Mouse (Mus musculus) lung, embryonic 15.5 days (tissue): ENCODE data around the gene Fastk. TPM values are rescaled to one million over a fixed set of nuclear protein-coding genes. Genes with fewer than 3 reads are reported as not detected.

Source experiments
- ATAC-seq: fragments of 200-750 bp; cut with Nextera tagmentation; 2 replicates; pipeline ENCODE4 v1.8.0; 2017; ENCODE audit warnings: moderate number of reproducible peaks, borderline replicate concordance; ENCODE audit not compliant: low FRiP score, low TSS enrichment; ENCODE audit errors: extremely low read depth
- H3K27ac ChIP-seq: fragments of 300-500 bp; sonication (generic); 2 replicates; pipeline ENCODE4 v1.5.1; 2015; ENCODE audit warnings: moderate library complexity, mild to moderate bottlenecking, inconsistent platforms
- H3K27me3 ChIP-seq: fragments of 300-500 bp; sonication (generic); 2 replicates; pipeline ENCODE4 v1.6.1; 2015; ENCODE audit warnings: inconsistent platforms
- H3K36me3 ChIP-seq: fragments of 300-500 bp; sonication (generic); 2 replicates; pipeline ENCODE4 v1.6.1; 2015; ENCODE audit warnings: inconsistent platforms
- H3K4me1 ChIP-seq: fragments of 300-500 bp; sonication (generic); 2 replicates; pipeline ENCODE4 v1.6.1; 2015; ENCODE audit warnings: inconsistent platforms
- H3K4me2 ChIP-seq: fragments of 300-500 bp; sonication (generic); 2 replicates; pipeline ENCODE4 v1.6.1; 2015; ENCODE audit warnings: inconsistent platforms, mild to moderate bottlenecking, moderate library complexity
- H3K4me3 ChIP-seq: fragments of 300-500 bp; sonication (generic); 2 replicates; pipeline ENCODE4 v1.5.1; 2015; ENCODE audit warnings: mild to moderate bottlenecking, inconsistent platforms
- H3K9ac ChIP-seq: fragments of 300-500 bp; sonication (generic); 2 replicates; pipeline ENCODE4 v1.6.1; 2015; ENCODE audit warnings: inconsistent platforms
- H3K9me3 ChIP-seq: fragments of 300-500 bp; sonication (generic); 2 replicates; pipeline ENCODE4 v1.6.1; 2016; ENCODE audit warnings: inconsistent platforms
- WGBS: fragments of 180-500 bp; shearing (Covaris S2); methylation state at CpG from one replicate; pipeline ENCODE4 v1.1.7; 2015; 5-methylcytosine and 5-hydroxymethylcytosine counted together
- polyA plus RNA-seq: library from polyadenylated mRNA; unstranded; fragments of >200 nt; fragmentation: Nextera tagmentation; extraction: Ambion mirVana; gene quantifications from 2 replicates; pipeline ENCODE4 v1.2.1, GENCODE M21; 2015

Gene Fastk
- polyA plus RNA-seq, 1 experiment from 2014 or later = 96.3 TPM

- Histone ChIP-seq H3K4me1 (peaks cover 30% of the 10 kb centered on the region), H3K27me3 (peaks cover 4% of the 10 kb centered on the region; the same call in 1 of the 2 replicates), H3K27ac (peak overlapping the region; percentile 82), H3K9ac (peak overlapping the region; percentile 63), H3K4me3 (peak overlapping the region; percentile 59), H3K36me3 (peaks cover 34% of the 10 kb centered on the region), H3K4me2 (peak overlapping the region; percentile 75), H3K9me3 (no peaks in the 10 kb centered on the region)
- peak; percentile 4; the same call in 1 of the 2 replicates for ATAC-seq
- WGBS = 5% methylated on average over 67 of the region's 67 CpGs
Measured at GRCm38 (mm10) chr5:24474723-24475261, 29.7 kb upstream of the Fastk start.

- peak; percentile 45; the same call in 1 of the 2 replicates for ATAC-seq
- peaks cover 4% of the 10 kb centered on the region; the same call in 1 of the 2 replicates for H3K27me3 ChIP-seq
- H3K27ac ChIP-seq = peak overlapping the region; percentile 82
- peaks cover 28% of the 10 kb centered on the region for H3K36me3 ChIP-seq
- no peaks in the 10 kb centered on the region for H3K9me3 ChIP-seq
- 6% methylated on average over 76 of the region's 77 CpGs for WGBS
- peaks cover 30% of the 10 kb centered on the region for H3K4me1 ChIP-seq
- H3K4me3 ChIP-seq = peak overlapping the region; percentile 59
- peak overlapping the region; percentile 75 for H3K4me2 ChIP-seq
- H3K9ac ChIP-seq = peak overlapping the region; percentile 63
Measured at GRCm38 (mm10) chr5:24474025-24474722, 29.1 kb upstream of the Fastk start.

- H3K9ac ChIP-seq = no peak overlapping the region
- H3K36me3 ChIP-seq = peaks cover 17% of the 10 kb centered on the region
- peaks cover 30% of the 10 kb centered on the region for H3K4me1 ChIP-seq
- H3K27me3 ChIP-seq = peaks cover 4% of the 10 kb centered on the region; the same call in 1 of the 2 replicates
- peak overlapping the region; percentile 75 for H3K4me2 ChIP-seq
- peak; percentile 10; the same call in 1 of the 2 replicates for ATAC-seq
- H3K9me3 ChIP-seq = no peaks in the 10 kb centered on the region
- H3K4me3 ChIP-seq = peak overlapping the region; percentile 13
- WGBS = 50% methylated on average over 7 of the region's 7 CpGs
- H3K27ac ChIP-seq = peak overlapping the region; percentile 82
Measured at GRCm38 (mm10) chr5:24472884-24473619, 28.0 kb upstream of the Fastk start.

GRCm38 (mm10) chr5:24470600-24470999 lies 25.5 kb upstream of the Fastk start:
- Histone ChIP-seq H3K9me3 (no peaks in the 10 kb centered on the region), H3K4me1 (peaks cover 30% of the 10 kb centered on the region), H3K27ac (no peak overlapping the region), H3K9ac (no peak overlapping the region), H3K4me2 (no peak overlapping the region), H3K36me3 (no peaks in the 10 kb centered on the region), H3K4me3 (no peak overlapping the region), H3K27me3 (peaks cover 4% of the 10 kb centered on the region; the same call in 1 of the 2 replicates)
- no peak for ATAC-seq
- WGBS = 8% methylated on average over 5 of the region's 5 CpGs

- Histone ChIP-seq H3K4me2 (no peak overlapping the region), H3K36me3 (0 out of 2 replicates have a peak, but pooled peaks cover under 1% of the 10 kb centered on the region), H3K27ac (no peak overlapping the region), H3K9me3 (no peaks in the 10 kb centered on the region), H3K27me3 (no peaks in the 10 kb centered on the region), H3K4me1 (0 out of 2 replicates have a peak, but pooled peaks cover 6% of the 10 kb centered on the region), H3K4me3 (no peak overlapping the region), H3K9ac (no peak overlapping the region)
- ATAC-seq = no peak
- 43% methylated on average over 12 of the region's 12 CpGs for WGBS
Measured at GRCm38 (mm10) chr5:24466762-24467161, 21.7 kb upstream of the Fastk start.

GRCm38 (mm10) chr5:24455613-24456012 lies 10.5 kb upstream of the Fastk start:
- Histone ChIP-seq H3K9ac (0 out of 2 replicates have a peak overlapping the region, but pooled peaks have one; percentile 7), H3K27ac (peak overlapping the region; percentile 82), H3K4me2 (peak overlapping the region; percentile 29), H3K4me1 (peaks cover 42% of the 10 kb centered on the region), H3K36me3 (no peaks in the 10 kb centered on the region), H3K27me3 (no peaks in the 10 kb centered on the region), H3K9me3 (no peaks in the 10 kb centered on the region), H3K4me3 (no peak overlapping the region)
- 59% methylated on average over 7 of the region's 7 CpGs for WGBS
- ATAC-seq = no peak

- Histone ChIP-seq H3K4me2 (peak overlapping the region; percentile 29), H3K9me3 (no peaks in the 10 kb centered on the region), H3K36me3 (no peaks in the 10 kb centered on the region), H3K4me3 (no peak overlapping the region), H3K4me1 (peaks cover 42% of the 10 kb centered on the region), H3K27me3 (no peaks in the 10 kb centered on the region), H3K27ac (peak overlapping the region; percentile 82), H3K9ac (0 out of 2 replicates have a peak overlapping the region, but pooled peaks have one; percentile 7)
- 57% methylated on average over 3 of the region's 3 CpGs for WGBS
- no peak for ATAC-seq
Measured at GRCm38 (mm10) chr5:24455076-24455475, 10.0 kb upstream of the Fastk start.

GRCm38 (mm10) chr5:24453985-24454303 lies 8.9 kb upstream of the Fastk start:
- peak overlapping the region; percentile 82; the same call in 1 of the 2 replicates for H3K27ac ChIP-seq

GRCm38 (mm10) chr5:24453283-24453984 lies 8.3 kb upstream of the Fastk start:
- H3K9me3 ChIP-seq = no peaks in the 10 kb centered on the region

More at GRCm38 (mm10) chr5:24453985-24454303, 8.9 kb upstream of the Fastk start:
- no peak for ATAC-seq
- no peaks in the 10 kb centered on the region for H3K9me3 ChIP-seq
- H3K4me3 ChIP-seq = 0 out of 2 replicates have a peak overlapping the region, but pooled peaks have one; percentile 80
- H3K27me3 ChIP-seq = no peaks in the 10 kb centered on the region
- peaks cover 42% of the 10 kb centered on the region for H3K4me1 ChIP-seq
- WGBS = 21% methylated on average over 2 of the region's 2 CpGs
- H3K4me2 ChIP-seq = peak overlapping the region; percentile 91
- 0 out of 2 replicates have a peak overlapping the region, but pooled peaks have one; percentile 81 for H3K9ac ChIP-seq
- H3K36me3 ChIP-seq = no peaks in the 10 kb centered on the region

GRCm38 (mm10) chr5:24452691-24453233 lies 7.7 kb upstream of the Fastk start:
- H3K4me1 ChIP-seq = peaks cover 47% of the 10 kb centered on the region
- ATAC-seq = peak; percentile 10; the same call in 1 of the 2 replicates

More at GRCm38 (mm10) chr5:24453283-24453984, 8.3 kb upstream of the Fastk start:
- Histone ChIP-seq H3K4me1 (peaks cover 42% of the 10 kb centered on the region), H3K36me3 (no peaks in the 10 kb centered on the region), H3K4me3 (peak overlapping the region; percentile 80), H3K4me2 (peak overlapping the region; percentile 91), H3K27ac (peak overlapping the region; percentile 90), H3K9ac (peak overlapping the region; percentile 81), H3K27me3 (no peaks in the 10 kb centered on the region)
- ATAC-seq = no peak
- 16% methylated on average over 5 of the region's 5 CpGs for WGBS

More at GRCm38 (mm10) chr5:24452691-24453233, 7.7 kb upstream of the Fastk start:
- H3K9me3 ChIP-seq = no peaks in the 10 kb centered on the region
- peak overlapping the region; percentile 80 for H3K4me3 ChIP-seq
- peak overlapping the region; percentile 90 for H3K27ac ChIP-seq
- H3K36me3 ChIP-seq = no peaks in the 10 kb centered on the region
- 1% methylated on average over 29 of the region's 29 CpGs for WGBS
- peak overlapping the region; percentile 81 for H3K9ac ChIP-seq
- no peaks in the 10 kb centered on the region for H3K27me3 ChIP-seq
- H3K4me2 ChIP-seq = peak overlapping the region; percentile 91
